Mouse (Mus musculus) G1E (cell line): Measurements from ENCODE around the gene Ndufab1.

Source experiments
- CTCF ChIP-seq: IDR thresholded peaks from 2 replicates; pipeline ENCODE4 v1.5.1; 2012; ENCODE audit warnings: low read depth, low read length, inconsistent platforms, mixed read lengths
- GATA1 ChIP-seq: IDR thresholded peaks from 2 replicates; pipeline ENCODE4 v1.6.1; 2012; ENCODE audit warnings: borderline replicate concordance, low read length, inconsistent platforms, mixed read lengths
- GATA2 ChIP-seq: IDR thresholded peaks from 2 replicates; pipeline ENCODE4 v1.6.1; 2012; ENCODE audit warnings: low read depth, low read length, inconsistent platforms, borderline replicate concordance

GRCm38 (mm10) chr7:122050834-122051233 is 50.9 kb downstream of the Ndufab1 start:
- TF ChIP-seq CTCF (no peak), GATA2 (no peak), GATA1 (no peak)
